Mouse (Mus musculus): ENCODE data around the gene Crat. TPM values are rescaled to one million over a fixed set of nuclear protein-coding genes. Genes with fewer than 3 reads are reported as not detected.

The Crat gene
- polyA plus RNA-seq, 1 experiment from 2014 or later = 30.9 TPM

DNA sequence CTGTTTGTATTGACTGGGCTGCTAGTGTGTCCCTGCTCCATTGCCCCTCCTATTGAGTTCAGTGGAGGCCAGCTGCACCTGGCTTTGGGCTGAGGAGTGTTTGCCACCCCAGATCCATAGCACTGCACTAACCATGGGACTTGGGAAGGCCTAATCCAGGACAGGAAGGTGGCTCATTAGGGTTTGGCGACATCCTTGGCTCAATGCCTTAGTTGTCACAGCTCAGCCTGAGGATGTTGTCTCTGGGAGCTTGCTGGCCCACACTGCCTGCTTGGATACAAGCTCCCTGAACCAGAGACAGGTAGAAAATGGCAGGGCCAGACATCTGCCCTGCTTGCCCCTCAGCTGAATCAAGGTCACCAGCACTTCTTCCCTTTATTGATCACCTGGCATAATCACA lies 14.0 kb downstream of the Crat start:
- ATAC-seq (replicated peaks; ENCODE audit: low FRiP score) = no peak
- H3K27me3 ChIP-seq = no peaks in the 10 kb centered on the region
- WGBS = 84% methylated on average over 1 of the region's 1 CpGs
- no peak overlapping the region for H3K4me2 ChIP-seq
- H3K4me3 ChIP-seq (replicated peaks) = no peak overlapping the region
- H3K9me3 ChIP-seq (replicated peaks) = no peaks in the 10 kb centered on the region
- H3K9ac ChIP-seq = no peak overlapping the region
- H3K36me3 ChIP-seq = peaks cover 93% of the 10 kb centered on the region
- H3K4me1 ChIP-seq = no peaks in the 10 kb centered on the region
- no peak overlapping the region for H3K27ac ChIP-seq

DNA sequence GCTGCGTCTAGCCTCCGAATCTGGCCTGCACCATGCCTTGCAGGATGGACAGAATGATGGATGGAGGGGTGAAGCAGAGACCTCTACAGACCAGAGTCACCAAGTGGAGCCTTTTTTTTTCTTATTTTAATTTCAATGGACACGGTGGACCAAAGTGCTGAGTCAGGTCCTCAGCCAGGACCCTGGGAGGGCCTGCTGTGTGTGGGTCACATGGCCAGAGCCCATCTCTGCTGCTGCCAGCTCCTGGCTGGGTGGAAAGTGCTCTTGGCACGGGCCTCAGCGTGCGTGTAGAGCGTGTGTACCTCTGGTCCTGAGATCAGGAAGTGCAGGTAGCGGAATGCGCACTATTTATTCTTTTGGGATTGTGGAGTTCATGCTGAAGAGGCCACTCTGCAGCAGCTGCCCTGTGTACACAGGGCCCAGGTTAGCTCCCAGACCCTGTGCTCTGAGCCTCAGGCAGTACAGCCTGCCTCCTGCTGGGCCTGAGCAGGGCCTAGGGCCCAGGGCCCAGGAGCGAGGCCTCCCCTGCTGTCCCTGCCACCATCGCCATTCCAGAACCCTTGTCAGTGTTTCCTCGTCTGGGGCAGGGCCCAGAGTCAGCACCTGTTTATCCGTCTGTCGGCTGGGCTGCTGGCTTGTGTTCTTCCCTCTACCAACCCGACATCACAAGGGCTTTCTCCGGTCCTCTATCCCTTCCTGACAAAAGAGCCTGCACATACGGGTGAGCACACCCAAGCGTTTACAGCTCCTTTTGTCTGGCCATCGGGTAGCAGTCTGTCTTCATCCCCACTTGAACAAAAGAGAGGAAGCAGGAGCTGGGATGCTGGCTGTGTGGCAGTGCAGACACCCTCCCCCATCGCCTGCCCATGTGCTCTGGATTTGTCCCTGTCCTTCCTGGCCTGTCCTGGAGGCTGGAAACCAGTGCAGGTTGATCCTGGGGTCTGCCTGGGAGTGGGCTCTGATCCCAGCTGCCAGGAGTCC lies 16.1 kb downstream of the Crat start:
- no peaks in the 10 kb centered on the region for H3K27me3 ChIP-seq
- ATAC-seq (replicated peaks; ENCODE audit: low FRiP score) = no peak
- H3K9me3 ChIP-seq (replicated peaks) = no peaks in the 10 kb centered on the region
- H3K4me3 ChIP-seq (replicated peaks) = no peak overlapping the region
- no peaks in the 10 kb centered on the region for H3K4me1 ChIP-seq
- WGBS = 59% methylated on average over 20 of the region's 20 CpGs
- H3K4me2 ChIP-seq = no peak overlapping the region
- H3K9ac ChIP-seq = no peak overlapping the region
- peaks cover 85% of the 10 kb centered on the region for H3K36me3 ChIP-seq
- H3K27ac ChIP-seq = peak overlapping the region; percentile 9; the same call in 1 of the 2 replicates

GRCm38 (mm10) chr2:30397986-30398512 lies 17.6 kb downstream of the Crat start:
- Histone ChIP-seq H3K36me3 (peaks cover 72% of the 10 kb centered on the region), H3K4me2 (no peak overlapping the region), H3K4me1 (peaks cover 13% of the 10 kb centered on the region), H3K27me3 (no peaks in the 10 kb centered on the region), H3K4me3 (replicated peaks) (no peak overlapping the region), H3K9ac (no peak overlapping the region), H3K27ac (no peak overlapping the region), H3K9me3 (replicated peaks) (no peaks in the 10 kb centered on the region)
- WGBS = 93% methylated on average over 10 of the region's 10 CpGs
- no peak for ATAC-seq (replicated peaks; ENCODE audit: low FRiP score)

GRCm38 (mm10) chr2:30396246-30396645 lies 19.4 kb downstream of the Crat start:
- H3K4me2 ChIP-seq = no peak overlapping the region
- 86% methylated on average over 7 of the region's 7 CpGs for WGBS

DNA sequence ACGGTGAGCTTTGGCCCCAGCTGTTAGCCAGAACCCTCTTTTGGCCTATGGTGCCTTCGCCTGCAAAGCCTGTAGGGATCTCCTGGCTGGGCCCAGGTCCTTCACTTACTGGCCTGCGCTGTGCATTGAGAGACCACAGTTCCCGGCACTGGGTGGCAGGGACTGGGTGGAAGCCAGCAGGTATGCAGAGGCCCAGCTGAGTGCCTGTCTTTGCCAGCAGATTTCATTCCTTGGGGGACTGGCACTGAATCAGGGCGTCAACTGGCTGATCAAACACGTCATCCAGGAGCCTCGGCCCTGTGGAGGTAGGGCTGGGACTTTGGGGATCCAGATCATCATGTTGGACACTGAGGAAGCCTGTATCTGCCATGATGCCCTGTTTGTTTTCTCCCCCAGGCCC lies 19.9 kb downstream of the Crat start:
- Histone ChIP-seq H3K9me3 (replicated peaks) (no peaks in the 10 kb centered on the region), H3K4me2 (no peak overlapping the region), H3K9ac (no peak overlapping the region), H3K36me3 (peaks cover 53% of the 10 kb centered on the region), H3K4me1 (peaks cover 25% of the 10 kb centered on the region), H3K4me3 (replicated peaks) (no peak overlapping the region), H3K27ac (no peak overlapping the region), H3K27me3 (no peaks in the 10 kb centered on the region)
- 94% methylated on average over 7 of the region's 7 CpGs for WGBS
- ATAC-seq (replicated peaks; ENCODE audit: low FRiP score) = no peak

More at GRCm38 (mm10) chr2:30396246-30396645, 19.4 kb downstream of the Crat start:
- no peak overlapping the region for H3K27ac ChIP-seq
- no peak overlapping the region for H3K4me3 ChIP-seq (replicated peaks)
- H3K27me3 ChIP-seq = no peaks in the 10 kb centered on the region
- H3K9ac ChIP-seq = no peak overlapping the region
- ATAC-seq (replicated peaks; ENCODE audit: low FRiP score) = no peak
- H3K36me3 ChIP-seq = peaks cover 58% of the 10 kb centered on the region
- no peaks in the 10 kb centered on the region for H3K9me3 ChIP-seq (replicated peaks)
- H3K4me1 ChIP-seq = peaks cover 21% of the 10 kb centered on the region

GRCm38 (mm10) chr2:30393370-30393656 lies 22.3 kb downstream of the Crat start:
- ATAC-seq (replicated peaks; ENCODE audit: low FRiP score) = no peak
- H3K9ac ChIP-seq = peak overlapping the region; percentile 61

GRCm38 (mm10) chr2:30392577-30393369 lies 22.8 kb downstream of the Crat start:
- Histone ChIP-seq H3K4me1 (peaks cover 30% of the 10 kb centered on the region), H3K9ac (peak overlapping the region; percentile 61), H3K4me2 (peak overlapping the region; percentile 93), H3K9me3 (replicated peaks) (no peaks in the 10 kb centered on the region), H3K4me3 (replicated peaks) (peak overlapping the region; percentile 73), H3K36me3 (peaks cover 25% of the 10 kb centered on the region), H3K27me3 (no peaks in the 10 kb centered on the region), H3K27ac (peak overlapping the region; percentile 91)
- peak; percentile 84 for ATAC-seq (replicated peaks; ENCODE audit: low FRiP score)
- WGBS = 0% methylated on average over 36 of the region's 54 CpGs

More at GRCm38 (mm10) chr2:30393370-30393656, 22.3 kb downstream of the Crat start:
- peaks cover 30% of the 10 kb centered on the region for H3K36me3 ChIP-seq
- H3K27me3 ChIP-seq = no peaks in the 10 kb centered on the region
- no peaks in the 10 kb centered on the region for H3K9me3 ChIP-seq (replicated peaks)
- H3K4me3 ChIP-seq (replicated peaks) = peak overlapping the region; percentile 73
- H3K4me1 ChIP-seq = peaks cover 30% of the 10 kb centered on the region
- 62% methylated on average over 1 of the region's 1 CpGs for WGBS
- H3K27ac ChIP-seq = peak overlapping the region; percentile 91
- peak overlapping the region; percentile 93 for H3K4me2 ChIP-seq

- ATAC-seq (replicated peaks; ENCODE audit: low FRiP score) = peak; percentile 97
- whole genome bisulfite sequencing = under 1% methylated on average over 40 of the region's 40 CpGs
- H3K27ac ChIP-seq = peak within 1 kb of the TSS; percentile 91
- peaks cover 18% of the 10 kb centered on the region for H3K36me3 ChIP-seq
- H3K9ac ChIP-seq = peak within 1 kb of the TSS; percentile 61
- peak within 1 kb of the TSS; percentile 73 for H3K4me3 ChIP-seq (replicated peaks)
- H3K27me3 ChIP-seq = no peaks in the 10 kb centered on the region
- no peaks in the 10 kb centered on the region for H3K9me3 ChIP-seq (replicated peaks)
- H3K4me2 ChIP-seq = peak within 1 kb of the TSS; percentile 93
- H3K4me1 ChIP-seq = peaks cover 30% of the 10 kb centered on the region
These were observed 23.5 kb downstream of the Crat start, which contains the start of gene Dolpp1 for GRCm38 (mm10) chr2:30392114-30392576. TSS of gene Dolpp1 (plus strand) at chr2:30392254.

DNA sequence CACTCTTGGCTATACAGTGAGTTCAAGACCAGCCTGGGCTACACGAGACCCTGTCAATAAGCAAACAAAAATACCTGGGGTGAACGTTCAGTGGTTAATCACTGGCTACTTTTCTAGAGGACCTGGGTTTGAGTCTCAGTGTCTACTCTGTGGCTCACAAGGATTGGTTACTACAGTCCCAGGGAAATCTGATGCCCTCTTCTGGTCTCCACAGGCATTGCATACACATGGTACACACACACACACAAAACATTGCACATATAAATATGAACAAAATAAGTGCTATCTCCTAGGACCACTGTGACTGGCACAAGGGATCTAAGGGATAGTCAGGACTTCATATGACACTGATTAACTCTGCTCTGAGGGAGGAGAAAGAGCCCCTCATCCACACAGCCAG lies 26.6 kb downstream of the Crat start:
- no peaks in the 10 kb centered on the region for H3K27me3 ChIP-seq
- no peak overlapping the region for H3K4me3 ChIP-seq (replicated peaks)
- H3K9ac ChIP-seq = no peak overlapping the region
- H3K4me2 ChIP-seq = no peak overlapping the region
- no peak overlapping the region for H3K27ac ChIP-seq
- H3K9me3 ChIP-seq (replicated peaks) = no peaks in the 10 kb centered on the region
- H3K4me1 ChIP-seq = peaks cover 27% of the 10 kb centered on the region
- 86% methylated on average over 2 of the region's 2 CpGs for WGBS
- no peak for ATAC-seq (replicated peaks; ENCODE audit: low FRiP score)
- H3K36me3 ChIP-seq = peaks cover 20% of the 10 kb centered on the region

DNA sequence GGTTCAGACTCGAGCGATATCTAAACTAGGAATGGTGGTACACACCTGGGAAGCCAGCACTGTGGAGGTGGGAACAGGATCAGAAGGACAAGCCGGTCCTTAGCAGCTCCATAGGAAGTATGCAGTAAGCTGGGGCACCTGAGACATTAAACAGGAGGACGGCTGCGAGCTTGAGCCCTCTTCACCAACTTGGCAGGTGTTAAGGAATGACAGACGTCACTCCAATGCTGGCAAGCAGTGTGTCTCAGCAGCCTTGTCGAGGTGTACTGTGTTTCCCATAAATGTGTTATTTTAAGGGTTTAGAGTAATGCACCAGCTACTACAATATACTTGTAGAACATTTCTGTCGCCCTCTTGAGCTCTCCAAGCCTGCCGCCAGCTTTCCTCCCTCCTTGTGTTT lies 28.7 kb downstream of the Crat start:
- no peak overlapping the region for H3K27ac ChIP-seq
- 81% methylated on average over 9 of the region's 9 CpGs for WGBS
- H3K9me3 ChIP-seq (replicated peaks) = no peaks in the 10 kb centered on the region
- no peaks in the 10 kb centered on the region for H3K27me3 ChIP-seq
- H3K4me2 ChIP-seq = no peak overlapping the region
- H3K36me3 ChIP-seq = peaks cover 41% of the 10 kb centered on the region
- H3K4me1 ChIP-seq = peaks cover 15% of the 10 kb centered on the region; the same call in 1 of the 2 replicates
- no peak for ATAC-seq (replicated peaks; ENCODE audit: low FRiP score)
- no peak overlapping the region for H3K9ac ChIP-seq
- no peak overlapping the region for H3K4me3 ChIP-seq (replicated peaks)

DNA sequence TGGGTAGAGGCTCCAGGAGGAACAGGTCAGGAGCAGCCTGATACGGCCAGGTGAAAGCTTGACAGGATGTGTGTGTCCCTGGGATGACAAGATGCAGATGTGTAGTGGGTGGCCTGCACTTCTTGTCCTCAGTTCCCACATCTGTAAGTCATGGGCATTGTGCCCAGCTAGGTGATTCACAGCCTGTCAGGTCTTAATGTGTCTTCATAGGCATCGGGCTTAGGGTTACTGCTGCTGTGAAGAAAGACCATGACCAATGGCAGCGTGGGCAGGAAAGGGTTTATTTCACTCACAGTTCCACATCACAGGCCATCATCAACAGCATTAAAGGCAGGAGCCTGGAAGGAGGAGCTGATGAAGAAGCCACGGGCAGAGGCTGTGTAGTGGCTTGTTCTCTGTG lies 30.0 kb downstream of the Crat start:
- H3K4me2 ChIP-seq = no peak overlapping the region
- peaks cover 53% of the 10 kb centered on the region for H3K36me3 ChIP-seq
- H3K9ac ChIP-seq = no peak overlapping the region
- no peak overlapping the region for H3K27ac ChIP-seq
- H3K4me1 ChIP-seq = peaks cover 4% of the 10 kb centered on the region; the same call in 1 of the 2 replicates
- no peak for ATAC-seq (replicated peaks; ENCODE audit: low FRiP score)
- no peak overlapping the region for H3K4me3 ChIP-seq (replicated peaks)
- no peaks in the 10 kb centered on the region for H3K27me3 ChIP-seq
- H3K9me3 ChIP-seq (replicated peaks) = no peaks in the 10 kb centered on the region
- 84% methylated on average over 4 of the region's 4 CpGs for WGBS

DNA sequence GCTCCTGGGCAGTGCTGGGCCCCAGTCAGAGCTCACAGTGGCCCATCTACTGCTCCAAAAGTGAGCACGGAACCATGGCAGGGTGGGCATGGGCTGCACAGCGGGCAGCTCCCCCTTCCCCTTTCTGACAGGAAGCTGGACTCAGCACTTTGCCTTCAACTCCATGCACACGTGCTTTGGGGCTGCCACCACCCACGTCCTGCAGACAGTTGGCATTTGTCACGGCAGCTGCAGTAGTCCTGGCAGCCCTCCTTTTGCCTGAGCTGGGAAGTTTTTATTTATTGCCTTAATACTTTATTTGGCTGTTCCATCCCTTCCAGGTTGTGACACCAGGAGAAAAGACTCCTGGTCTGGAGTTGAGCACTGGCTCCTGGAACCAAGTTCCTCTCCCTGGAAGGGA lies 30.8 kb downstream of the Crat start:
- H3K36me3 ChIP-seq = peaks cover 60% of the 10 kb centered on the region
- H3K27me3 ChIP-seq = no peaks in the 10 kb centered on the region
- H3K4me3 ChIP-seq (replicated peaks) = no peak overlapping the region
- no peak overlapping the region for H3K4me2 ChIP-seq
- no peak for ATAC-seq (replicated peaks; ENCODE audit: low FRiP score)
- H3K9me3 ChIP-seq (replicated peaks) = no peaks in the 10 kb centered on the region
- WGBS = 76% methylated on average over 5 of the region's 5 CpGs
- no peak overlapping the region for H3K27ac ChIP-seq
- H3K4me1 ChIP-seq = no peaks in the 10 kb centered on the region
- no peak overlapping the region for H3K9ac ChIP-seq
